18 mouse cellular contexts compared by ENCODE assay signal in the genomic region with DNA sequence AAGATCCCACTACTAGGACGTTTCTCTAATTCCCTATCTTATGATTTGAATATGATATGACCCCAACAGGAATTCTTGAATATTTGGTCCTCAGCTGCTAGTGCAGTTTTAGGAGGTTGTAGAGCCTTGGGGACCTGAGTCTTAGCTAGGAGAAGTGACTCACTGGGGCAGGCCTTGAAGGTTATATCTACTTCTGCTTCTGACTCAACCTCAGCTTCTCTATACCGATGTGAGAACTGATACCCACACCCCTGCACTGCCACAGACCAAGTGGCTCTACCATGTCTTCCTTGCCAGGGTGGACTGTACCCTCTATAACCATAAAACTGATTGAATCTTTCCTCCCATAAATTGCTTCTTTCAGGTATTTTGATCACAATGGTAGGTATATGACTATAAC. TPM values are rescaled to one million over a fixed set of nuclear protein-coding genes. Genes with fewer than 3 reads are reported as not detected.
DNase-seq lines count a peak whose midpoint lies in the region.
"Had no signal": no experiment of that assay in that cellular context is flagged by ENCODE, and none has a peak within 500 bp of the region (broad histone marks: within the 10 kb centered on the region; RNA-seq: fewer than 3 reads in every experiment).

No protein-coding gene starts in this region.

- DNase-seq in adrenal gland, adult 2 months, result peak; percentile 33
- no peak for DNase-seq in adrenal gland, adult 8-10 months
- peak; percentile 18 to 26 for DNase-seq in spleen, postnatal 36 days (ENCODE audit: low spot score in 2 of 2)
- DNase-seq in spleen, adult 18-20 months, result no peak
- DNase-seq in monocyte, adult 2 months (ENCODE audit: low read depth in 1 of 2, low spot score in 2 of 2), result peak; percentile 24 to 33
- no peak for DNase-seq in testis, postnatal 10 days (ENCODE audit: low spot score)
- no peak for DNase-seq in c-Kit-positive CD71-positive TER-119-positive erythroid progenitor cells, embryonic 14.5 days (ENCODE audit: low spot score)
- no peak for DNase-seq in kidney, adult 8-10 months
- DNase-seq: adrenal gland, postnatal 10 days; cerebellum, adult 2 months; cerebellum, postnatal 14 days; gastrocnemius, postnatal 25 days; heart, adult 18-20 months; heart, postnatal 36 days; kidney, adult 11 months; kidney, postnatal 36 days; right cerebral cortex, postnatal 25 days; thymus, postnatal 14 days had no signal

RNA-seq across cellular contexts. Expression of a gene that starts 13.8 kb away (rescaled TPM):
- 10 to 100 TPM; 21.3 to 22.9 TPM for total RNA-seq in adrenal gland, adult 2 months (2021)
- 7.8 and 8.5 TPM in 2 replicates for polyA plus RNA-seq in adrenal gland, adult 2 months (2012; rRNA removed)
- 10 to 100 TPM; 24.0 to 28.5 (median 27.5) TPM for total RNA-seq in adrenal gland, adult 8-10 months (2022)

RNA-seq across cellular contexts. Expression of a gene that starts 13.9 kb away (rescaled TPM):
- total RNA-seq in adrenal gland, adult 2 months (2021), result 10 to 100 TPM; 31.5 to 32.7 TPM
- polyA plus RNA-seq in adrenal gland, adult 2 months (2012; rRNA removed), result 19.5 and 23.6 TPM in 2 replicates
- total RNA-seq in adrenal gland, adult 8-10 months (2022), result 10 to 100 TPM; 40.9 to 59.8 (median 49.6) TPM

Comparison
In these comparisons a context has a peak if more than half of its experiments do, and no peak if none do; other contexts are left out.
1. DNase-seq: peak in adrenal gland, adult 2 months (single experiment), spleen, postnatal 36 days (2 of 2) and monocyte, adult 2 months (2 of 2); none in adrenal gland, adult 8-10 months (single experiment), spleen, adult 18-20 months (0 of 2), testis, postnatal 10 days (single experiment), c-Kit-positive CD71-positive TER-119-positive erythroid progenitor cells, embryonic 14.5 days (single experiment) and kidney, adult 8-10 months (0 of 2).